Mouse (Mus musculus) MEL (cell line): ENCODE measurements around the gene Nod1.

Experiments
- EP300 ChIP-seq, 2 experiments: IDR thresholded peaks; 2 replicates each; pipeline ENCODE4 v1.6.1; 2011; ENCODE audit warnings: improper control_type of control experiment in 2 of 2, low read length in 2 of 2, low read depth in 1 of 2, mild to moderate bottlenecking in 1 of 2
- JUND ChIP-seq: IDR thresholded peaks from 2 replicates; pipeline ENCODE4 v1.6.1; 2011; ENCODE audit warnings: low read depth, mild to moderate bottlenecking, improper control_type of control experiment, low read length
- MAZ ChIP-seq: IDR thresholded peaks from 2 replicates; pipeline ENCODE4 v1.6.1; 2012; ENCODE audit warnings: low read depth, mild to moderate bottlenecking, inconsistent platforms, low read length, improper control_type of control experiment
- NELFE ChIP-seq: IDR thresholded peaks from 2 replicates; pipeline ENCODE4 v1.6.1; 2011; ENCODE audit warnings: low read depth, low read length, improper control_type of control experiment
- POLR2A ChIP-seq, 2 experiments: IDR thresholded peaks; 2 replicates each; pipeline ENCODE4 v1.6.1; 2011 to 2012; ENCODE audit warnings: low read length in 2 of 2, mild to moderate bottlenecking in 2 of 2, control low read depth in 1 of 2, improper control_type of control experiment in 1 of 2, low read depth in 1 of 2, moderate library complexity in 1 of 2; ENCODE audit not compliant: control insufficient read depth in 1 of 2, insufficient read depth in 1 of 2, poor library complexity in 1 of 2
- RCOR1 ChIP-seq: IDR thresholded peaks from 2 replicates; pipeline ENCODE4 v1.6.1; 2012; ENCODE audit warnings: low read depth, mild to moderate bottlenecking, inconsistent platforms, low read length, improper control_type of control experiment
- TAL1 ChIP-seq: IDR thresholded peaks from 2 replicates; pipeline ENCODE4 v1.6.1; 2012; ENCODE audit warnings: mild to moderate bottlenecking, inconsistent platforms, low read length, moderate library complexity, mixed read lengths
- USF1 ChIP-seq: IDR thresholded peaks from 2 replicates; pipeline ENCODE4 v1.6.1; 2014; ENCODE audit warnings: low read depth, mild to moderate bottlenecking, inconsistent platforms, low read length, improper control_type of control experiment, moderate library complexity
- ZNF384 ChIP-seq: IDR thresholded peaks from 2 replicates; pipeline ENCODE4 v1.6.1; 2012; ENCODE audit warnings: low read depth, mild to moderate bottlenecking, inconsistent platforms, low read length, improper control_type of control experiment

DNA sequence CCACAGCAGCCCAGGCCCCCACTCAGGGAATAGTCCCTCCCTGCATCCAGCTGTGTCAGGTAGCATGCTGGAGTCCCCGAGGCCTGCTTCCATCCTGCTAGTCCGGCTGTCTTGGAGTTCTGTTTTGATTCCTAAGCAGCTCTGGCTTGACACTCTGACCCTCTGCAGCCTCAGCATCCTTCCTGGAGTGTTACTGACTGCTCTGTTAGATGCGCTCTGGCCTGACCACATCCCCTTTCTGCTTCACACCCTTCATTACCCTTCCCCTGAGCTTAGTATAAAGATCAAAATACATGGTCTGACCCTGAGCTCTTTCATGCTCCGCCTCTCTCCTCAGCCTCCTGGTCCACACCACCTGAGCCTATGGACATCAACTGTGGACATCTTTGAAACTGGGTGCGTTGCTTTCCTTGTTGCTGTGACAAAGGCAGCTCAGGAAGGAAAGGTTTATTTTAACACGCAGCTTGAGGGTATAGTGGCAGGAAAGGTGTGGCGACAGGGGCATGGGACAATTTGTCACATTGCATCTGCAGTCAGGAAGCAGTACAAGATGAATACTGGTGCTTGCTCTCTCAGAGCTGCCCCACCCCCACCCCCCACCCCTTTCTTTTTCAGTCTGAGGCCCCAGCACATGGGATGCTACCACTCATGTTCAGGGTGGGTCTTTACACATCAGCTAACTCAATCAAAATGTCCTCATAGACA, 46.5 kb downstream of the Nod1 start:
- TF ChIP-seq ZNF384, result no peak
- no peak for TF ChIP-seq POLR2A (IDR thresholded peaks at IDR 0.05; ENCODE audit: control insufficient read depth in 1 of 2, insufficient read depth in 1 of 2, low read depth in 1 of 2, low read length in 2 of 2, poor library complexity in 1 of 2)
- TF ChIP-seq JUND, result no peak
- TF ChIP-seq NELFE, result no peak
- no peak for TF ChIP-seq EP300 (IDR thresholded peaks at IDR 0.05; ENCODE audit: low read depth in 1 of 2, low read length in 2 of 2)
- TF ChIP-seq MAZ, result no peak
- TF ChIP-seq TAL1, result no peak
- no peak for TF ChIP-seq USF1
- no peak for TF ChIP-seq RCOR1
